Mouse (Mus musculus) A20 (cell line): Measurements from ENCODE around the gene Pex5.
"Not testable (repeated sequence)": the region's sequence is repeated elsewhere in the genome, so short reads cannot be mapped to it uniquely, and the experiment has no call there.

Experiments used
- DNase-seq: peaks from one replicate; pipeline ENCODE4 v3.0.0-alpha.2; 2011; ENCODE audit warnings: low read depth, low spot score

The Pex5 gene

DNA sequence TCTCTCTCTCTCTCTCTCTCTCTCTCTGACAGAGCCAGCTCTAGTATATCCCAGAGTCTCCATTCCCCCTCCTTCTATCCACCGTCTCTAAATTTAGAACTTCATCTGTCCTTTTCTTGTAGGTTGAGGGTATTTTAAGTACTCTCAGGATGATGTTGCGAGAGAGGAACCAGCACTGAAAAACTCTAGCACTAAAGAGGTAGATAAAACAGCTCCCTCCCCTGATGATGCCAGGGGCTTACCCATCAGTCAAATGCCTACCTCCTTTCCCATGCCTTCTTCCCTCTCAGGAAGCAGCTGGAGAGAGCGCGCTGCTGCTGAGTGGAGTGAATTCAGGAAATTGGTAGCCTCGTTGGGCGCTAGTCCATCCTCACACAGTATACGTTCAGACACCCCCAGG is 12.4 kb upstream of the Pex5 start:
- DNase-seq, result no peak

DNA sequence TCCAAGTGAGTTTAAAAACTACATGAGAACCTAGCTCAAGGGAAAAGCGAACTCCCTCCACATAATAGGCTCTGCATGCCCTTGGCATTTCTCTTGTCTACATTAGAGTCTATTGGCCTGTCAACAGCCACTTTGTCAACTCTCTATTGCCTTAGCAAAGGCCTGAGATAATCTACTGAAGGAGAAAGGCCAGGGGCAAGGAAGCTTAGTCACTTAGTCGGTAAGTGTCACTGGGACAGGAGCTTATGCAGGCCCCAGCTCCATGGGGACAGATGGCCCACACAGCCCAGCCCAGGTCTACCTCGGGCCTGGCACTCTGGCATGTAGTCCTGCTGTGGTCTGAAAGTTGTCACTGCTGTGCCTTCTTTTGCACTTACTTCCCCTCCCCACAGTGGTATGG is 11.7 kb upstream of the Pex5 start:
- no peak for DNase-seq

DNA sequence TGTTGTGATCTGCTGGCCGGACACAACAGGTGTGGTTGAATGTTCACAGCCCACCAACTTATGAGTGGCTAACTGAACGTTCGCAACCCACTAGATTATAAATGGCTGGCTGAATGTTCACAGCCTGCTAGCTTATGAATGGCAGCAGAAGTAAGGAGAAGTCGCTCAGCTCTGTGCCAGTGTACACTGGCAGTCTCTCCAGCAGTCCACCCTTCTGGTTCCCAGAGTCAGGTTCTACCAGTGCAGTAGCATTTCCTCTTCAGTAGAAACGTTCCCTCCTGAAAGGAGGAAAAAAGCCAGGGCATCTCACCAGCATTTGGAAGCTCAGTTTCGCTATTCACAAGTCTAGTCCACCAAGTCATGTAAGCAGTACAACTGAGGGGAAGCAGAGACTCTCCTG is 10.7 kb upstream of the Pex5 start:
- DNase-seq, result no peak

- not testable (repeated sequence) for DNase-seq
Observed at GRCm38 (mm10) chr6:124425042-124425441, 10.2 kb upstream of the Pex5 start.

GRCm38 (mm10) chr6:124424068-124424498 is 9.2 kb upstream of the Pex5 start:
- no peak for DNase-seq

GRCm38 (mm10) chr6:124418686-124419085 is 3.8 kb upstream of the Pex5 start:
- DNase-seq, result no peak

GRCm38 (mm10) chr6:124415347-124416088 is 651 bp upstream of the Pex5 start:
- peak; percentile 82 for DNase-seq

GRCm38 (mm10) chr6:124414150-124414926 is 529 bp downstream of the Pex5 start:
- DNase-seq, result peak; percentile 69

DNA sequence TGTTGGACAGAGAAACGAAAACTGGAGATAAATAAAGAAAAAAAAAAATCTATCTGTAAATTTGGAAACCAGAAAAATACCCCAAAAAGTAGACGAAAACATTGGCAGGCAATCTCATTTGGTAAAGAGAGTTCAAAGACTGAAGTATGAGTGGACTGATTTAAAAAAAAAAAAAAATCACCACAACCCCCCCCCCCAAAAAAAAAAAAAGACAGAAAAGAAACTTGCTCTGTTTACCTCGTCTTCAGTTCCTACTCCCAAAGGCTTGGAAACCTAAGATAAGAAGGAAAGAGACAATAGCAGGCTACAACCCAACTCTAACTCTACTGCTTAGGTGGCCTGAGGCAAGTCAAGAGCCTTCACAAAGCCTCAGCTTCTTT is 1.1 kb downstream of the Pex5 start:
- no peak for DNase-seq

- no peak for DNase-seq
Observed at GRCm38 (mm10) chr6:124408355-124408754, 6.5 kb downstream of the Pex5 start.

- DNase-seq, result no peak
Observed at GRCm38 (mm10) chr6:124407180-124407579, 7.7 kb downstream of the Pex5 start.

DNA sequence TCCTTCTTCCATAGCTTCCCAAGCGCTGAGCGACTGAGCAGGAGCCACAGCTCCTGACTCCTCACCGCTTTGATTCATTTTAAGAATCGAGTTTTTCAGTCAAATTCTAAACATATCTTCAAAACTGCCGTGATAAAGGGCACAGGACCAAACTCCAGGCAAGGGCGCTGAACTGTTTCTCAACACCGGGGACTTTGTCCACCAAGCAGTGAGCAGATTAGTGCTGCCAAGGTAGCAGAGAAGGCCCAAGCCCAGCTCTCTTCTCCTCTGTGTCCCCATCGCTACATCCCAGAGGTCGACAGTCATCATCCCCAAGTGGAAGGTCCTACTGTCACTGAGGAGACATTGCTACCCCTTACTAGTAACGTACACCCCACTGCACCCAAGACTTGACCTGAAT is 8.5 kb downstream of the Pex5 start:
- DNase-seq, result no peak

DNA sequence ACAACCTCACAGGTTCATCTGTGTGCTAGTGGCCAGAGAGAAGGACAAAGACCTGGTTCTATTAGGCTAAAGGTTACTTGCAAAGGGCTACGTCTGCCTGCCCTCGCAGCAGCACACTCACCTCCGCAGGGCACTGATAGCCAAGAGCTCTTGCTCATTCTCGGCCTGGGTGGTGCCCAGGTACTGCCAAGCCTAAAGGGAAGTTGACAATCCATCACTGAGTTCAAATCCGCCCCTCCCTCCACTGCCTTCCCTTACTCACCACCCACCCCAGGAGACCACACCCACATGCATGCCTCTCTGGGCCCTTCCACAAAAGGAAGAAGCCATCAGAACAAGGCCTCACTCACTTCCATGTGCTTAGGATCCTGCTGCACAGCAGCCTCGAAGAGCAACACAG is 15.1 kb downstream of the Pex5 start:
- no peak for DNase-seq

DNA sequence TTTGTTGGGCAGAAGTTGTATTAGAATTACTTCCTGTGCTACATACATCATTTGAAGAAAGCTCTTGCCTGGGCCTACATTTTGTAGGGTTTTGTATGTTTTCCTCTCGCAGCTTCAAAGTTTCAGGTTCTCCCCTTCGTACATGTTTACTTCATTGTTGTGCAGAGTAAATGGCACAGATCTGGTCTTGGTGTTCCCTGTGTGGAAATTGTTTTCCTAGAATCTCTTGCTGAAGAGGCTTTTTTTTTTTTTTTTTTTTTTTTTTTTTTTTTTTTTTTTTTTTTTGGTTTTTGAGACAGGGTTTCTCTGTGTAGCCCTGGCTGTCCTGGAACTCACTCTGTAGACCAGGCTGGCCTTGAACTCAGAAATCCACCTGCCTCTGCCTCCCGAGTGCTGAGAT is 19.9 kb downstream of the Pex5 start:
- not testable (repeated sequence) for DNase-seq

- peak; percentile 63 for DNase-seq
Observed at GRCm38 (mm10) chr6:124380142-124380541, 34.7 kb downstream of the Pex5 start.

DNA sequence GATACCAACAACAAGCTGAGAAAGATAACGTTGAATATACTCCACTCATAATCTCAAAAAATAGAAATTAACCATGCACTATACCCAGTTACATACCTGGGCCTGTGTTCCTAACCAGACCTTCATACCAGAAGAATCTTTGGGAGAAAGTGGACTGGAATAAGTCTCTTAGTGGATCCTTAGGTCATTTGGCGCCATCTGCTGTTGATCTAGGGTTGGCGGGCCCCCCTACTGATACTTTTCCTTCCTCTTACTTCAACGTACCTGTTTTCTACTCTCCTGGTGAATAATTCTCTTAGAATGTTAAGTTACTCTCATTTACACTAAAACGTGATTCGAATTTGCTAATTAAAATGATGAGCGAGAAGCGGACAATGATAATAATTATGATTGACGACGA is 35.5 kb downstream of the Pex5 start:
- peak; percentile 55 for DNase-seq

DNA sequence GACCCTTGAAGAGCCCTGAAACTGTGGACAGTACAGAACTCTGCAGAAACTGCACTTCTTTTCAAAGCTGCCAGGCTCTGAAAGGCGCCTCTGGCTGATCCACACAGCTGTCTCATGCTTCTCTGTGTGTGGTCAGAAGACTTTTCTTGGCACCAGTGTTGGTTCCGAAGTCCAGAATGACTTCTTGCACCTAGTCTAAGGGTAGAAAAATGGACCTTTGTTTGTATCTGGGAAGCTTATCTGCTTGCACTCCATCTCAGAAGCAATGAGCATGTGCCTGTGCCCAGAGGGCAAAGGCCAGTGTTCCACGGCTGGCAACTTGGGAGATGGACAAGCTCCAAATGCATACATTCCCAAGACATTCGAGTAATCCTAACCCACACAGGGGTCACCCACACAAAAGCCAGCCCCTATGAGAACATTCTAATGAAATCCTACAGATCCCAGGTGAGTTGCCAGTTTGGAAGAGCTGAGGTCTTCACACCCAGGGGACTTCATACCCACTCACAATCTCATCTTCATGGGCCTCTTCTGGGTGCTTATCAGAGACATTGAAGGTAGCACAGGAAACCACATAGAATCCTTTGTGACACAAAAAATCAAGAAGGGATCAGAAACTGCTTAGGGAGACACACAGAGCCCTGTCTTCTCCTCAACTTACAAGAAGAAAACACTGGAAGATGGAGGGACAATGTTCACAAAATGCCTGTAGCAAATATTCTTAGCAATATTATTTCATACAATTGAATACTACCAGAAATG is 37.2 kb downstream of the Pex5 start:
- DNase-seq, result no peak

DNA sequence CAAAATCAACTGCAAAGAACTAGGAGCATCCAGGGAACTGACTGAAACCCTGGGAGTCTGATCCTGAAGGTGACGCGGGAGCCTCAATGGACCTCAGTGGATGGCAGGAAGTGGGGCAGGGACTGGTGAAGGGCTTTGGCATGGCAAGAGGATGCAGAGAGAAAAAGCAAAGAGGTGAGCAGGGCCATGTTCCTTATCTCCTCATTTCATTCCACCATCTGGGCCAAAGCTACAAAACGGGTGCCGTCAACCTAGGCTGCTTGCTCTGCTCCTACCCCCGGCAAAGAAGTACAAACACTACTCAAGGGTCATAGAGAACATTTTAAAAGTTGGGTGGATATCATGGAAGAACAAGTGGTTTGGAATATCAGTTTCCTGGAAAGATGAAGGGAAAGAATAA is 38.6 kb downstream of the Pex5 start:
- no peak for DNase-seq

GRCm38 (mm10) chr6:124375435-124375884 is 39.4 kb downstream of the Pex5 start:
- no peak for DNase-seq

- DNase-seq, result no peak
Observed at GRCm38 (mm10) chr6:124374683-124375082, 40.2 kb downstream of the Pex5 start.

DNA sequence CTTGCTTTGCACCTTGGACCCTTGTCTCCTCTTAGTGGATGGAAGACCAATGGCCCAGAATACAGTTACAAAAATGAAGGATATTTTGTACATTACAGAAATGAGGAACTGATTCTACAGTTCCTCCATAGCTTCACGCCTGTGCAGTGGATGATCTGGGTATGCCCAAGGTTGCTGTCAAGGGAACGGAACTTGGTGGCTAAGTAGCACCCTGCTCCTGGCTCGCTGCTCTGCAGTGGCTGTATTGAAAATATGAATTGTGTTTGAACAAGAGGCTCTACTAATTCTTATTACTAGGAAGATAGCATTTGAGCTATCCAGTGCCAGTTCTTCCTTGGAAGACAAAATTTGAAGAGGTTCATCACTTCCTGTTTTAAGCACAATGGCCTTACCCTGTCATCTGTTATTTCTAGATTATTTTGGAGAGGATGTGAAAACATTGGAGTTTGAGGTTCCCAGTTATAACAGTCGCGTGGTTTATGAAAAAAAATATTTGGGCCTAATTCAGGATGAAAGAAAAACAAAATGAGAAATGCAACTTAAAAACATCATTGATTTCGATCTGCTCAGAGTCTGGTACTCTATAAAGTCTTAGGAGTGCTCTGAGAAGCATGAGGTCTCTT is 41.2 kb downstream of the Pex5 start:
- DNase-seq, result peak; percentile 30

GRCm38 (mm10) chr6:124364328-124364727 is 50.5 kb downstream of the Pex5 start:
- DNase-seq, result no peak
